Mouse (Mus musculus): ENCODE results near the gene Bin2. TPM values are rescaled to one million over a fixed set of nuclear protein-coding genes. Genes with fewer than 3 reads are reported as not detected.

The Bin2 gene
- total and polyA plus RNA-seq, 3 experiments = 51.4 to 89.9 (median 64.8) TPM

DNA sequence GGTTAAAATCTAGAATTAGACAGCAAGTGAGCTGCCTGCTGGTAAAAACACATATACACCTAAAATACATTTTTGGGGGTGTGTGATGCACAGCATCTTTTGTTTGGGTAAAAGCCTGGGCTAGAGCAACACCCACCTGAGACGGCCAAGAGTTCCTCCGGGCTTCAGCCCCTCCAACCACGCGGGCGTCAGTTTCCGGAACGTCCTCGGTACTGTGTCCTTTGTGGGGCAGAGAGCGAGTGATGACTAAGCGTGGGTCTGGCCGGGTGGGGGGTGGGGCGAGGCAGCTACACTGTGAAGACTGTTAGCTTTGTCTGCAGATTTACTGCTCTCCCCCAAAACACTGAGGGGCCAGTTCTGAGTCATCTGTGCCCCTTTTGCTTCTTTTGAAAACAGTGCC is 17.6 kb upstream of the Bin2 start:
- Histone ChIP-seq H3K4me2 (ENCODE audit: insufficient read depth, low read depth, poor library complexity, severe bottlenecking) (peak overlapping the region; percentile 73), H3K9ac (ENCODE audit: insufficient read depth, low read depth) (peak overlapping the region; percentile 46), H3K27me3 (replicated peaks) (no peaks in the 10 kb centered on the region), H3K36me3 (replicated peaks in 1 of 2; ENCODE audit: control insufficient read depth in 1 of 2, insufficient read depth in 1 of 2, low read length in 1 of 2) (peaks cover 0 to 2% of the 10 kb centered on the region in 2 experiments), H3K79me2 (replicated peaks; ENCODE audit: control insufficient read depth, extremely low read depth, insufficient read depth, poor library complexity, severe bottlenecking) (no peaks in the 10 kb centered on the region), H3K4me3 (replicated peaks in 1 of 3; ENCODE audit: low read depth in 2 of 3, low read length in 2 of 3, poor library complexity in 1 of 3) (peak overlapping the region in 1 of 3 experiments; percentile 8), H3K4me1 (ENCODE audit: control insufficient read depth in 1 of 2, insufficient read depth in 2 of 2) (peaks cover 8 to 20% of the 10 kb centered on the region in 2 experiments), H3K27ac (ENCODE audit: insufficient read depth, low read depth) (peak overlapping the region; percentile 17; the same call in 1 of the 2 replicates), H3K9me3 (replicated peaks; ENCODE audit: low read length) (peaks cover 25% of the 10 kb centered on the region)
- no peak for TF ChIP-seq ZNF384 (IDR thresholded peaks at IDR 0.05; ENCODE audit: low read depth, low read length)
- peak; percentile 75 for TF ChIP-seq SIN3A (IDR thresholded peaks at IDR 0.05; ENCODE audit: low read length)
- peak; percentile 89 for TF ChIP-seq CHD2 (IDR thresholded peaks at IDR 0.05; ENCODE audit: low read length)
- no peak for TF ChIP-seq RAD21 (IDR thresholded peaks at IDR 0.05; ENCODE audit: low read depth, low read length)
- TF ChIP-seq RCOR1 (conservative IDR thresholded peaks at IDR 0.05; ENCODE audit: low read depth, low read length) = no peak; the same call in 1 of the 2 replicates
- TF ChIP-seq TBP (conservative IDR thresholded peaks at IDR 0.05; ENCODE audit: low read depth, low read length) = no peak
- no peak for TF ChIP-seq NRF1 (IDR thresholded peaks at IDR 0.05; ENCODE audit: low read depth, low read length)
- peak; percentile 69; the same call in 1 of the 2 replicates for TF ChIP-seq MYC (IDR thresholded peaks at IDR 0.05; ENCODE audit: low read depth, low read length)
- no peak for TF ChIP-seq E2F4 (IDR thresholded peaks at IDR 0.05; ENCODE audit: insufficient replicate concordance, low read depth, low read length)
- TF ChIP-seq USF2 (conservative IDR thresholded peaks at IDR 0.05; ENCODE audit: low read depth, low read length) = no peak
- TF ChIP-seq BHLHE40 (IDR thresholded peaks at IDR 0.05; ENCODE audit: low read depth, low read length) = 0 out of 2 replicates have a peak, but pooled peaks have one; percentile 58
- TF ChIP-seq ZMIZ1 (IDR thresholded peaks at IDR 0.05; ENCODE audit: low read depth, low read length) = peak; percentile 47; the same call in 1 of the 2 replicates
- peak; percentile 66 for TF ChIP-seq POLR2A (IDR thresholded peaks at IDR 0.05; ENCODE audit: low read depth, low read length)
- no peak for TF ChIP-seq ZKSCAN1 (IDR thresholded peaks at IDR 0.05; ENCODE audit: borderline replicate concordance, low read depth, low read length)
- TF ChIP-seq POLR2AphosphoS2 (IDR thresholded peaks at IDR 0.05; ENCODE audit: low read depth, low read length) = no peak
- peak; percentile 52; the same call in 1 of the 2 replicates for TF ChIP-seq JUND (conservative IDR thresholded peaks at IDR 0.05; ENCODE audit: low read depth, low read length)
- no peak for TF ChIP-seq NELFE (IDR thresholded peaks at IDR 0.05; ENCODE audit: low read depth, low read length)
- peak; percentile 50; the same call in 1 of the 2 replicates for TF ChIP-seq TCF12 (IDR thresholded peaks at IDR 0.05; ENCODE audit: low read depth, low read length)
- TF ChIP-seq SMC3 (IDR thresholded peaks at IDR 0.05; ENCODE audit: low read depth, low read length) = 0 out of 2 replicates have a peak, but pooled peaks have one; percentile 4
- TF ChIP-seq MAX (IDR thresholded peaks at IDR 0.05; ENCODE audit: low read length) = peak; percentile 78
- TF ChIP-seq MAFK (IDR thresholded peaks at IDR 0.05; ENCODE audit: insufficient replicate concordance, low read length) = peak; percentile 66; the same call in 1 of the 2 replicates
- no peak for TF ChIP-seq UBTF (IDR thresholded peaks at IDR 0.05; ENCODE audit: low read depth, low read length)
- peak; percentile 55 for TF ChIP-seq ETS1 (conservative IDR thresholded peaks at IDR 0.05; ENCODE audit: low read depth, low read length)
- peak; percentile 39; the same call in 1 of the 2 replicates for TF ChIP-seq ELF1 (IDR thresholded peaks at IDR 0.05; ENCODE audit: low read depth, low read length)
- peak; percentile 53; the same call in 1 of the 2 replicates for TF ChIP-seq MAZ (IDR thresholded peaks at IDR 0.05; ENCODE audit: low read depth, low read length)
- TF ChIP-seq CHD1 (IDR thresholded peaks at IDR 0.05; ENCODE audit: low read depth, low read length) = no peak
- TF ChIP-seq JUN (IDR thresholded peaks at IDR 0.05; ENCODE audit: insufficient read depth, low read depth, low read length) = no peak
- peak; percentile 78 for TF ChIP-seq MXI1 (IDR thresholded peaks at IDR 0.05; ENCODE audit: low read depth, low read length)
- peak; percentile 63 for TF ChIP-seq EP300 (IDR thresholded peaks at IDR 0.05; ENCODE audit: low read length)
- TF ChIP-seq MEF2A (IDR thresholded peaks at IDR 0.05; ENCODE audit: borderline replicate concordance, low read depth, low read length) = no peak; the same call in 1 of the 2 replicates
- in situ Hi-C loops (cut with MboI; ENCODE audit: low pct_ligation_motif_present, low pct_unique_long_range_greater_than_20kb, low sequenced_read_pairs) (no loop called here), dilution Hi-C loops (cut with MboI; ENCODE audit: extremely low pct_ligation_motif_present, extremely low pct_unique_long_range_greater_than_20kb, low sequenced_read_pairs) (no loop called here)
- peak; percentile 55 for DNase-seq (ENCODE audit: extremely low read depth)

Data from CH12.LX (cell line).